Mouse (Mus musculus): ENCODE measurements at regions not wholly inside any gene's neighbourhood (a gene's known extent, or its start where the extent isn't known, plus 50 kb on each side); places are given as distances from the start of the nearest gene placed in this dataset.
"Not testable (repeated sequence)": the region's sequence is repeated elsewhere in the genome, so short reads cannot be mapped to it uniquely, and the experiment has no call there.

DNA sequence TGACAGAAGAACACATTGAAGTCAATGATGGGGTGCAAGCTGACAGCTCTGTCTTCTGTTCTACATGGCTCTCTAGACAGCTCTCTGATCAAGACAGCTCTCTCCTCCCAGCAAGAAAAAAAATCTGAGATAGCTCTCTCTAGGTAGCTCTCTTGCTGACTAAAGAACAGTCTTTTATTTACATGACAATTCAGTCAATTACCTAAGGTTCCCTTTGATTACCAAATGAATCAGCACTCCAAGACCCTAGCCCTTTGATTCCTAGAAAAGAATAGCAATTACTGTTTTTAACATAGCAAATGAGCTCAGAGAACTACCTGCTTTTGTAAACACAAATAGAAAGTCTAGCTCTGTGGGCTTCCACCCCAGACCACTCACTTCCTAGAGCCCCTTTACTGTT lies 264.1 kb downstream of the Gm6685 start:
- no peaks in the 10 kb centered on the region for H3K9me3 ChIP-seq (ENCODE audit: control insufficient read depth, insufficient read depth, low read depth, low read length)
- peaks cover 0 to 1% of the 10 kb centered on the region in 2 experiments; a peak in 1 of 4 replicates for H3K4me1 ChIP-seq (ENCODE audit: control insufficient read depth in 2 of 2, insufficient read depth in 2 of 2, low read length in 2 of 2, poor library complexity in 1 of 2)
- H3K9ac ChIP-seq (ENCODE audit: insufficient read depth, low read depth, low read length, poor library complexity, severe bottlenecking): no peak overlapping the region
- in situ Hi-C loops (cut with MboI; ENCODE audit: low sequenced_read_pairs in 2 of 2, unreplicated experiment in 2 of 2): no loop called here
- no peaks in the 10 kb centered on the region for H3K36me3 ChIP-seq (ENCODE audit: control insufficient read depth, insufficient read depth, low read length, poor library complexity, severe bottlenecking)
- no peak overlapping the region for H3K4me3 ChIP-seq (ENCODE audit: insufficient read depth in 1 of 2, low read depth in 1 of 2, low read length in 2 of 2, poor library complexity in 1 of 2, severe bottlenecking in 1 of 2)
- H3K27ac ChIP-seq (ENCODE audit: insufficient read depth, low read depth, low read length, poor library complexity, severe bottlenecking): no peak overlapping the region
- DNase-seq (ENCODE audit: low read depth, low spot score): peak; percentile 39
- TF ChIP-seq ZNF384 (IDR thresholded peaks at IDR 0.05; ENCODE audit: low read depth, low read length): peak; percentile 59; the same call in 1 of the 2 replicates
- no peak for TF ChIP-seq MAFK (IDR thresholded peaks at IDR 0.05; ENCODE audit: insufficient read depth, low read depth, low read length)

GRCm38 (mm10) chr11:28036236-28036635 lies 303.4 kb downstream of the Gm6685 start:
- DNase-seq (ENCODE audit: low read depth, low spot score): peak; percentile 9
- H3K4me3 ChIP-seq (ENCODE audit: insufficient read depth in 1 of 2, low read depth in 1 of 2, low read length in 2 of 2, poor library complexity in 1 of 2, severe bottlenecking in 1 of 2); H3K4me1 ChIP-seq (ENCODE audit: control insufficient read depth in 2 of 2, insufficient read depth in 2 of 2, low read length in 2 of 2, poor library complexity in 1 of 2); H3K9me3 ChIP-seq (ENCODE audit: control insufficient read depth, insufficient read depth, low read depth, low read length); in situ Hi-C loops (cut with MboI; ENCODE audit: low sequenced_read_pairs in 2 of 2, unreplicated experiment in 2 of 2); H3K9ac ChIP-seq (ENCODE audit: insufficient read depth, low read depth, low read length, poor library complexity, severe bottlenecking); H3K36me3 ChIP-seq (ENCODE audit: control insufficient read depth, insufficient read depth, low read length, poor library complexity, severe bottlenecking): not testable (repeated sequence)
- H3K27ac ChIP-seq (ENCODE audit: insufficient read depth, low read depth, low read length, poor library complexity, severe bottlenecking): peak overlapping the region; percentile 56; the same call in 1 of the 2 replicates

DNA sequence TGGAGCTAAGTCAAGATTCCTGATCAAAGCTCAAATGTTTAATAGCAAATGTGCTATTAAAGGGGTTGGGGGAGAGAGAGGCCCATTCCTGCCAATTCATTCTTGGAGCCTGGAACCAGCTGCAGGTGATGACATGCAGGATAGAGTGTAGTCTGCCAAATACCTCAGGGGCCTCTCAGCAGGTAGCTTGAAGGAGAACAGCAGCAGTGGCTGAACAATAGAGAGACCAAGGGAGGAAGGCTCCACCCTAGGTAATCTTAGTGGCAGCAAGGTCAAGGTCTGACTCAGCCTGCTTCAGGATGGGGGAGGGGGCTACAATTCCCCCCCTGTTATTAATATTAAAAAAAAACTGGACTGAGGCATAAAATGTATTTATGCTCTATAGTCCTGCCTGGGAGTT lies 304.1 kb downstream of the Gm6685 start:
- H3K4me3 ChIP-seq (ENCODE audit: insufficient read depth in 1 of 2, low read depth in 1 of 2, low read length in 2 of 2, poor library complexity in 1 of 2, severe bottlenecking in 1 of 2); H3K9me3 ChIP-seq (ENCODE audit: control insufficient read depth, insufficient read depth, low read depth, low read length); H3K9ac ChIP-seq (ENCODE audit: insufficient read depth, low read depth, low read length, poor library complexity, severe bottlenecking); H3K36me3 ChIP-seq (ENCODE audit: control insufficient read depth, insufficient read depth, low read length, poor library complexity, severe bottlenecking); in situ Hi-C loops (cut with MboI; ENCODE audit: low sequenced_read_pairs in 2 of 2, unreplicated experiment in 2 of 2); H3K4me1 ChIP-seq (ENCODE audit: control insufficient read depth in 2 of 2, insufficient read depth in 2 of 2, low read length in 2 of 2, poor library complexity in 1 of 2): not testable (repeated sequence)
- TF ChIP-seq MAFK (IDR thresholded peaks at IDR 0.05; ENCODE audit: insufficient read depth, low read depth, low read length): 0 out of 2 replicates have a peak, but pooled peaks have one; percentile 41
- H3K27ac ChIP-seq (ENCODE audit: insufficient read depth, low read depth, low read length, poor library complexity, severe bottlenecking): peak overlapping the region; percentile 56; the same call in 1 of the 2 replicates
- peak; percentile 20 for DNase-seq (ENCODE audit: low read depth, low spot score)

- Histone ChIP-seq H3K9ac (ENCODE audit: insufficient read depth, low read depth, low read length, poor library complexity, severe bottlenecking) (no peak overlapping the region), H3K36me3 (ENCODE audit: control insufficient read depth, insufficient read depth, low read length, poor library complexity, severe bottlenecking) (no peaks in the 10 kb centered on the region), H3K9me3 (ENCODE audit: control insufficient read depth, insufficient read depth, low read depth, low read length) (no peaks in the 10 kb centered on the region), H3K27ac (ENCODE audit: insufficient read depth, low read depth, low read length, poor library complexity, severe bottlenecking) (no peak overlapping the region), H3K4me1 (ENCODE audit: control insufficient read depth in 2 of 2, insufficient read depth in 2 of 2, low read length in 2 of 2, poor library complexity in 1 of 2) (no peaks in the 10 kb centered on the region), H3K4me3 (ENCODE audit: insufficient read depth in 1 of 2, low read depth in 1 of 2, low read length in 2 of 2, poor library complexity in 1 of 2, severe bottlenecking in 1 of 2) (no peak overlapping the region)
- TF ChIP-seq CHD2 (IDR thresholded peaks at IDR 0.05; ENCODE audit: low read depth, low read length) (no peak), MAFK (IDR thresholded peaks at IDR 0.05; ENCODE audit: insufficient read depth, low read depth, low read length) (no peak)
- no peak for DNase-seq (ENCODE audit: low read depth, low spot score)
- in situ Hi-C loops (cut with MboI; ENCODE audit: low sequenced_read_pairs in 2 of 2, unreplicated experiment in 2 of 2): loop anchor here in 1 of 2 experiments (25.0 kb wide), 1 partner anchor 564 kb away; the partner anchor contains the start of gene Ccdc85a
These were observed 316.8 kb downstream of the Gm6685 start for GRCm38 (mm10) chr11:28022876-28023275.

GRCm38 (mm10) chr11:28020762-28021161 lies 318.9 kb downstream of the Gm6685 start:
- Histone ChIP-seq H3K9me3 (ENCODE audit: control insufficient read depth, insufficient read depth, low read depth, low read length) (no peaks in the 10 kb centered on the region), H3K4me1 (ENCODE audit: control insufficient read depth in 2 of 2, insufficient read depth in 2 of 2, low read length in 2 of 2, poor library complexity in 1 of 2) (no peaks in the 10 kb centered on the region), H3K9ac (ENCODE audit: insufficient read depth, low read depth, low read length, poor library complexity, severe bottlenecking) (no peak overlapping the region), H3K27ac (ENCODE audit: insufficient read depth, low read depth, low read length, poor library complexity, severe bottlenecking) (no peak overlapping the region), H3K4me3 (ENCODE audit: insufficient read depth in 1 of 2, low read depth in 1 of 2, low read length in 2 of 2, poor library complexity in 1 of 2, severe bottlenecking in 1 of 2) (no peak overlapping the region), H3K36me3 (ENCODE audit: control insufficient read depth, insufficient read depth, low read length, poor library complexity, severe bottlenecking) (no peaks in the 10 kb centered on the region)
- no peak for TF ChIP-seq MAFK (IDR thresholded peaks at IDR 0.05; ENCODE audit: insufficient read depth, low read depth, low read length)
- peak; percentile 91 for TF ChIP-seq ZC3H11A (IDR thresholded peaks at IDR 0.05; ENCODE audit: borderline replicate concordance, low read depth, low read length)
- no peak for TF ChIP-seq HCFC1 (IDR thresholded peaks at IDR 0.05; ENCODE audit: borderline replicate concordance, insufficient read depth, low read length)
- no peak for TF ChIP-seq ZNF384 (IDR thresholded peaks at IDR 0.05; ENCODE audit: low read depth, low read length)
- no peak for TF ChIP-seq CHD2 (IDR thresholded peaks at IDR 0.05; ENCODE audit: low read depth, low read length)
- in situ Hi-C loops (cut with MboI; ENCODE audit: low sequenced_read_pairs in 2 of 2, unreplicated experiment in 2 of 2): loop anchor here in 1 of 2 experiments (25.0 kb wide), 1 partner anchor 567 kb away; the partner anchor contains the start of gene Ccdc85a
- DNase-seq (ENCODE audit: low read depth, low spot score): no peak

Data from ES-E14 (cell line).